Mouse (Mus musculus) forebrain, postnatal 0 days (tissue): ENCODE results near the gene Sipa1l3. TPM values are rescaled to one million over a fixed set of nuclear protein-coding genes. Genes with fewer than 3 reads are reported as not detected.
A peak's percentile ranks its signal among the peaks of the same experiment; 100 is the strongest.

Experiments
- ATAC-seq: fragments of 200-750 bp; cut with Nextera tagmentation; 2 replicates; pipeline ENCODE4 v1.8.0; 2017; ENCODE audit warnings: mild to moderate bottlenecking, moderate library complexity
- DNase-seq: peaks from one replicate; pipeline ENCODE4 v3.0.0-alpha.2; 2015
- H3K27ac ChIP-seq: fragments of 300-500 bp; sonication (generic); 2 replicates; pipeline ENCODE4 v1.5.1; 2014; ENCODE audit warnings: low read depth, mild to moderate bottlenecking, antibody characterized with exemption, low read length, moderate library complexity, mixed read lengths
- H3K27me3 ChIP-seq: fragments of 300-500 bp; sonication (generic); 2 replicates; pipeline ENCODE4 v1.6.1; 2014; ENCODE audit warnings: mild to moderate bottlenecking, low read length, mixed read lengths; ENCODE audit not compliant: insufficient read depth
- H3K36me3 ChIP-seq: fragments of 300-500 bp; sonication (generic); 2 replicates; pipeline ENCODE4 v1.6.1; 2014; ENCODE audit warnings: mild to moderate bottlenecking, moderate library complexity; ENCODE audit not compliant: insufficient read depth
- H3K4me1 ChIP-seq: fragments of 300-500 bp; sonication (generic); 2 replicates; pipeline ENCODE4 v1.6.1; 2014; ENCODE audit warnings: antibody characterized with exemption; ENCODE audit not compliant: insufficient read depth
- H3K4me2 ChIP-seq: fragments of 300-500 bp; sonication (generic); 2 replicates; pipeline ENCODE4 v1.6.1; 2014; ENCODE audit warnings: low read depth, mild to moderate bottlenecking, moderate library complexity
- H3K4me3 ChIP-seq: fragments of 300-500 bp; sonication (generic); 2 replicates; pipeline ENCODE4 v1.5.1; 2014; ENCODE audit warnings: low read depth, low read length, mixed read lengths
- H3K9ac ChIP-seq: fragments of 300-500 bp; sonication (generic); 2 replicates; pipeline ENCODE4 v1.6.1; 2014; ENCODE audit warnings: mild to moderate bottlenecking
- H3K9me3 ChIP-seq: fragments of 300-500 bp; sonication (generic); 2 replicates; pipeline ENCODE4 v1.6.1; 2016; ENCODE audit warnings: low read length
- CTCF ChIP-seq: sonication (generic); IDR thresholded peaks from 2 replicates; pipeline ENCODE4 v1.5.1; 2016; ENCODE audit warnings: antibody characterized with exemption, control low read depth, low read depth
- WGBS: fragments of 180-500 bp; shearing (Covaris S2); extraction: QIAGEN DNeasy Blood & Tissue Kit; methylation state at CpG from one replicate; pipeline ENCODE4 v1.1.7; 2014; 5-methylcytosine and 5-hydroxymethylcytosine counted together
- polyA plus RNA-seq: library from polyadenylated mRNA; unstranded; fragments of >200 nt; fragmentation: Nextera tagmentation; extraction: Ambion mirVana; gene quantifications from 2 replicates; pipeline ENCODE4 v1.2.1, GENCODE M21; 2015
- total RNA-seq: library from RNA; depleted of rRNA; stranded (reverse); fragments of >200 nt; gene quantifications from 2 replicates; pipeline ENCODE4 v1.2.3, GENCODE M21; 2014

Sipa1l3 gene
- total and polyA plus RNA-seq, 2 experiments from 2014 or later, result 12.1 to 44.1 TPM

GRCm38 (mm10) chr7:29511598-29512275, 6.7 kb downstream of the Sipa1l3 start:
- Histone ChIP-seq H3K9me3 (no peaks in the 10 kb centered on the region), H3K9ac (no peak overlapping the region), H3K4me1 (no peaks in the 10 kb centered on the region), H3K4me2 (no peak overlapping the region), H3K36me3 (no peaks in the 10 kb centered on the region), H3K4me3 (no peak overlapping the region), H3K27me3 (no peaks in the 10 kb centered on the region), H3K27ac (no peak overlapping the region)
- TF ChIP-seq CTCF, result no peak
- 54% methylated on average over 9 of the region's 9 CpGs for WGBS
- DNase-seq (no peak), ATAC-seq (no peak)

- no peak for ATAC-seq
Measured at GRCm38 (mm10) chr7:29508522-29508921, 9.9 kb downstream of the Sipa1l3 start.

GRCm38 (mm10) chr7:29505337-29506318, 12.8 kb downstream of the Sipa1l3 start:
- H3K27ac ChIP-seq, result no peak overlapping the region
- 25% methylated on average over 18 of the region's 18 CpGs for WGBS

More at GRCm38 (mm10) chr7:29508522-29508921, 9.9 kb downstream of the Sipa1l3 start:
- TF ChIP-seq CTCF, result no peak
- Histone ChIP-seq H3K27me3 (no peaks in the 10 kb centered on the region), H3K4me3 (no peak overlapping the region), H3K9me3 (no peaks in the 10 kb centered on the region), H3K4me2 (no peak overlapping the region), H3K4me1 (peaks cover 9% of the 10 kb centered on the region; the same call in 1 of the 2 replicates), H3K27ac (no peak overlapping the region), H3K9ac (no peak overlapping the region), H3K36me3 (no peaks in the 10 kb centered on the region)
- WGBS, result 89% methylated on average over 7 of the region's 7 CpGs
- DNase-seq, result no peak

GRCm38 (mm10) chr7:29504683-29505290, 13.7 kb downstream of the Sipa1l3 start:
- TF ChIP-seq CTCF, result no peak
- H3K36me3 ChIP-seq, result no peaks in the 10 kb centered on the region
- peaks cover 9% of the 10 kb centered on the region; the same call in 1 of the 2 replicates for H3K4me1 ChIP-seq
- H3K27me3 ChIP-seq, result no peaks in the 10 kb centered on the region
- 71% methylated on average over 7 of the region's 7 CpGs for WGBS
- no peak overlapping the region for H3K27ac ChIP-seq
- DNase-seq (no peak), ATAC-seq (no peak)
- no peak overlapping the region for H3K9ac ChIP-seq
- H3K4me2 ChIP-seq, result no peak overlapping the region
- no peak overlapping the region for H3K4me3 ChIP-seq
- H3K9me3 ChIP-seq, result no peaks in the 10 kb centered on the region

More at GRCm38 (mm10) chr7:29505337-29506318, 12.8 kb downstream of the Sipa1l3 start:
- ATAC-seq (peak; percentile 29; the same call in 1 of the 2 replicates), DNase-seq (peak; percentile 18)
- Histone ChIP-seq H3K4me3 (no peak overlapping the region), H3K9ac (no peak overlapping the region), H3K9me3 (no peaks in the 10 kb centered on the region), H3K4me1 (peaks cover 9% of the 10 kb centered on the region; the same call in 1 of the 2 replicates), H3K36me3 (no peaks in the 10 kb centered on the region), H3K4me2 (0 out of 2 replicates have a peak overlapping the region, but pooled peaks have one; percentile 8), H3K27me3 (no peaks in the 10 kb centered on the region)
- TF ChIP-seq CTCF, result no peak

- Histone ChIP-seq H3K4me1 (peaks cover 9% of the 10 kb centered on the region; the same call in 1 of the 2 replicates), H3K9ac (no peak overlapping the region), H3K27ac (no peak overlapping the region), H3K4me2 (no peak overlapping the region), H3K27me3 (no peaks in the 10 kb centered on the region), H3K9me3 (no peaks in the 10 kb centered on the region), H3K4me3 (no peak overlapping the region), H3K36me3 (no peaks in the 10 kb centered on the region)
- no peak for DNase-seq
- ATAC-seq, result no peak; the same call in 1 of the 2 replicates
- WGBS, result 54% methylated on average over 6 of the region's 6 CpGs
- no peak for TF ChIP-seq CTCF
Measured at GRCm38 (mm10) chr7:29503616-29504015, 14.8 kb downstream of the Sipa1l3 start.

- no peak overlapping the region for H3K4me3 ChIP-seq
- ATAC-seq, result no peak
- H3K36me3 ChIP-seq, result no peaks in the 10 kb centered on the region
- no peak overlapping the region for H3K27ac ChIP-seq
- peaks cover 9% of the 10 kb centered on the region; the same call in 1 of the 2 replicates for H3K4me1 ChIP-seq
- no peak overlapping the region for H3K4me2 ChIP-seq
- no peak overlapping the region for H3K9ac ChIP-seq
- DNase-seq, result no peak
- no peaks in the 10 kb centered on the region for H3K27me3 ChIP-seq
- TF ChIP-seq CTCF, result no peak
- 92% methylated on average over 9 of the region's 9 CpGs for WGBS
- no peaks in the 10 kb centered on the region for H3K9me3 ChIP-seq
Measured at GRCm38 (mm10) chr7:29501214-29501613, 17.2 kb downstream of the Sipa1l3 start.
